Mouse (Mus musculus): ENCODE measurements around the gene Aldh9a1.
A peak's percentile ranks its signal among the peaks of the same experiment; 100 is the strongest.
"Not testable (repeated sequence)": the region's sequence is repeated elsewhere in the genome, so short reads cannot be mapped to it uniquely, and the experiment has no call there.

Gene Aldh9a1

DNA sequence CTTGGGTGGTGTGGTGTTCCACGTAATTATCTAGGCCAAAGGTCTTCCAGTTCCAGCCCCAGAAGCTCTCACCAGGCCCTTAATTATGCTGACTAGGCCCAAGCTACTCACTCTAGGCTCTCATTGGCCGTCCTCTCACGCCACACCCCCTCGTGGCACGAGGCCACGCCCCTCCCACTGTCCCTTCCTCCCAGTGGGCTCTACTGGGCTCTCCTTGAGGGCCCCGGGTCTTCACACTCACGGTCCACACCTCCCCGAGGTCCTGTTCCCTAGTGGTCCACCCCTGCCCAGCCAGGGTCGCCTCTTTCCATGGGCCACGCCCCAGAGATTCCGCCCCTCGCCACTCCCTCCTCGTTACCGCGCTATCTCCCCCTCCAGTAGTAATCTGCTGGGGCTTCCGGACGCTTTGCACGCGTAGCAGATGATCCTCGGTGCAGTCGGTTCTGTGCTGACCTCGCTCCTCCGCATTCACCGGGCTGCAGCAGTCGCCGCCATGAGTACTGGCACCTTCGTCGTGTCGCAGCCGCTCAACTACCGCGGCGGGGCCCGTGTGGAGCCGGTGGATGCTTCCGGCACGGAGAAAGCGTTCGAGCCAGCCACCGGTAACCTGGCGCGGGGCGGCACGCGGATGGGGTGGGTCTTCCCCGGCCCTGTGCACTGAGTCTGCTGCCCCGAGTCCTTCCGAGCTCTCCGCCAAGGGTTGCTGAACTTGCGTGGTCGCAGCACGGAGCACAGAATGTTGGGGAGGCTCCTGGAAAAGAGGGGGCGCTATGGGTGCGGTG lies at the start of gene Aldh9a1:
Gene Aldh9a1 (plus strand): TSS at position 177 of the 782 bp plus-strand sequence.
- peak; percentile 75 for DNase-seq (ENCODE audit: low read depth, low spot score)

DNA sequence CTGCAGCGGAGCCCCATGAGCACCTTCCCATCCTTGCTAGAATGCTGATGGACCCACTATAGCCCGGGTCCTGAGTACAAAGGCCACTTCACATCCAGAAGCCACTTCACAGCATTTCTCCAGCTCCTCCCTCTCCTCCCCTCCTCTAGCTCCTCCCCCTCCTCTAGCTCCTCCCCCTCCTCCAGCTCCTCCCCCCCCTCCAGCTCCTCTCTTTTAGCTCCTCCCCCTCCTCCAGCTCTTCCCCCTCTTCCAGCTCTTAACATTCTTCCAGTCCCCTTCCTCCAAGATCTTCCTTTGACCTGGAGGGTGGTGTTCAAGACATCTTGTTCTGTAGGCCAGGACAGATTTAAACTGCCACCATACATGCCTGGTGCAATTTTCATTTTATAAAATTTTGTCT lies 49.7 kb upstream of the Aldh9a1 start:
- DNase-seq (ENCODE audit: low read depth, low spot score): no peak

GRCm38 (mm10) chr1:167305501-167306137 lies 44.2 kb upstream of the Aldh9a1 start:
- no peak for DNase-seq (ENCODE audit: low read depth, low spot score)

DNA sequence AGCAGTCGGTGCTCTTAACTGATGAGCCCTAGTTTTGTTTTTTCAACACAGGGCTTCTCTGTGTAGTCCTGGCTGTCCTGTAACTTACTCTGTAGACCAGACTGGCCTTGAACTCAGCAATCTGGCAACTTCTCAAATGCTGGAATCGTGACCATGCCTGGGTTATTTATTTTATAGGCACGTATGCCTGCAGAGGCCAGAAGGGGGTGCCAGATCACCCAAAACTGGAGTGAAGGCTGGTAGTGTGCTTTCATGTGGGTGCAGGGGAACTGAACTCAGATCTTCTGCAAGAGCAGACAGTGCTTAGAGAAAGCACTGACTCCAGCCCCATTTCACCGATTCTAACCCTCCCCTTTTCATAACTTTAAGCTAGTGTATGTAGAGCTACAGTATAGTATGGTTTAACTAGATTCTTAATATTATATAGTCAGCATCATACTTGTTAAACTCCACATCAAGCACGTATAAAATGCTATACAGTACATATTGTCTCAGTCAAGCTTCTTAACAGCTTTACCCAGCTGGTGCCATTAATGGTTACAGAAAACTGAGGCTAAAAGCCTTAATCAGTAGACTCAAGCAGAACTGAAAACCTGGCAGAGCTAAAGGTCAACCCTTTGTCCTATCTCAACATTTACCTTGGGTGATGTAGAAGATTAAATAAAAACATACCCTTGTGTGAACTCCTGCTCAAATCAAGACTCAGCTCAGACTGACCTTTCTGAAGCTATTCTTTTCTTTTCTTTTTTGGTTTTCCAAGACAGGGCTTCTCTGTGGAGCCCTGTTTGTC lies 43.1 kb upstream of the Aldh9a1 start:
- no peak for DNase-seq (ENCODE audit: low read depth, low spot score)

DNA sequence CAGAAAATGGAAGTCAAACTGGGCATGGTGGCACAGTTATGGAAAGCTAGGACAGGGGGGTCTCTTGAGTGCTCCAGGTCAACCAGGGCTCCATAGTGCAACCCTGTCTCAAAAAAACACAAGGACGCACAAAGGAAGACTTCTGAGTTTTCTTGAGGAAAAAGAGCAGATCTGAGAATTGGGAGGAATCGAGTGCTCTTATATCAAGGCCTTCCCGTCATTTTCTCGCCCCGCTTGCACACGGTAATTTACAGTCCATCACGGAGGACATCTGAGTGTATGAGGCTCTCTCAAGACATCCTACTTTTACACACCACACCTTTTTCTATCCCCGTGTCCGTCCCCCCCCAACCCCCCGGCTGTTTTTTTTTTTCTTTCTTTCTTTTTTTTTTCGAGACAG lies 42.1 kb upstream of the Aldh9a1 start:
- no peak for DNase-seq (ENCODE audit: low read depth, low spot score)

- peak; percentile 89 for DNase-seq (ENCODE audit: low read depth, low spot score)
Observed at GRCm38 (mm10) chr1:167308261-167309054, 41.3 kb upstream of the Aldh9a1 start, which contains the start of gene Tmco1. Gene Tmco1, plus strand, starts transcription at chr1:167308378.

DNA sequence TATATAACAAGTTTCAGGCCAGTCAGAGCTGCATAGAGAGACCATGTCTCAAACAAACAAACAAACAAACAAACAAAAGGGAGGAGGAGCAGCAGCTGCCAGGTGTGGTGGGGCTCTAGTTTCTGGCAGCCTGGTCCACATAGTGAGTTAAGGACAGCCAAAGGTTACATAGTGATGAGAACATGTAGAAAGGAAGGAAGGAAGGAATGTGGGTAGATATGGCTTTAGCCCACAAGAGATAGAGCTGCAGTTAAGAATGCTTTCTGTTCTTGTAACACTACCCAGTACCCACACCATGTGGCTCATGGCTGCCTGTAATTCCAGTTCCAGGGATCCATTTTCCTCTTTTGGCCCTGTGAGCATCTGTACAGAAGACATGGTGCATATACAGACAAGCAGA lies 37.4 kb upstream of the Aldh9a1 start:
- DNase-seq (ENCODE audit: low read depth, low spot score): no peak

DNA sequence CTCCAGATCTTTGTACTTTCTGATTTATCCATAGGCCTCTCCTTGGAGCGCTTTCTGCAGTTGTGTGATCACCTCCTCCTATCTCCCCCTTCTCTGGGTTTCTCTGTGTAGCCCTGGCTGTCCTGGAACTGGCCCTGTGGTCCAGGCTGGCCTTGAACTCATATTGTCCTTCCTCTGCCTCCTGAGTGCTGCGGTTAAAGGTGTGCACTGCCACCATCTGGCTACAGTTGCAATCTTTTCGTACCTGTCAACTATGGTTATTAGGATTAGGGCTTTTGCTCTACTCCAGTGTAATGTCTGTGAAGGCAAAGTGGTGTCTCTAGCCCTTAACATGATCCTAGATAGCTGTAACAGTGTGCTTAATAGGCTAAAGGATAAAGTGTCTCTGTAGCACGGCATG lies 36.6 kb upstream of the Aldh9a1 start:
- no peak for DNase-seq (ENCODE audit: low read depth, low spot score)

DNA sequence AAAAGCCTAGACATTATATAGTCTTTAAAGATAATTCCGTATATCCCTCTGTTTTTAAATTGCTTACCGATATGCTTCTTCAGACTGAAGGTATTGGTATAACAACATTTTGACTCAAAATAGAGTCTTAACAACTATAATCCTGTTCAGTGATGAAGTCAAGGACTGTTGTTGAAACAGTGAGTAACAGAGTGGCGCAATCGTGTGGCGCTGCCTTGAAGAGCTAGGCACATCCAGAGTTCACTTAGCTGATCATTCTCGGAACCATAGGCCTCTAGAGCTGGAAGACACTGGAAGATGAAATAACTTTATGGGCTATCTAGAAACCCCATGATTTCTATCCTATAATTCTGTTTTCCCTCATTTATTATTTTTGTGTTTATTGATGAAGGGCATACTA lies 28.1 kb upstream of the Aldh9a1 start:
- DNase-seq (ENCODE audit: low read depth, low spot score): no peak

GRCm38 (mm10) chr1:167328776-167329175 lies 21.0 kb upstream of the Aldh9a1 start:
- no peak for DNase-seq (ENCODE audit: low read depth, low spot score)

DNA sequence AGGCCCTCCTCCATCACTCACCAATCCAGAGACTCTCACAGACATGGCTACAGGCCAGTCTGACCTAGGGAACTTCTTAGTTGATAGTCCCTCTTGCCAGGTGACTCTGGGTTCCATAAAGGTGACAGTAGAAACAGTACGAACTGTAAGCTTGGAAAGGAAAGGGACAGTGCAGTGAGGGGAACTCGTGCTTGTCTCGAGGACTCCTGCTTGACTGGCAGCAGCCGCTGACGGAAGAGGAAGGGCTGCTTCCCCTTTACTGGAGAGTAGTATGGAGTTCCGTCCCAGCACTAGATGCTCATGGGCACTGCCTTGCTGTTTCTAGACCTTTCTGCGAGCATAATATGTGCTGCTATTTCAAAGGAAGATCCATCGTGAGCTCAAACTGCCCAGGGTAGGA lies 18.7 kb upstream of the Aldh9a1 start:
- no peak for DNase-seq (ENCODE audit: low read depth, low spot score)

- no peak for DNase-seq (ENCODE audit: low read depth, low spot score)
Observed at GRCm38 (mm10) chr1:167336398-167336797, 13.4 kb upstream of the Aldh9a1 start.

DNA sequence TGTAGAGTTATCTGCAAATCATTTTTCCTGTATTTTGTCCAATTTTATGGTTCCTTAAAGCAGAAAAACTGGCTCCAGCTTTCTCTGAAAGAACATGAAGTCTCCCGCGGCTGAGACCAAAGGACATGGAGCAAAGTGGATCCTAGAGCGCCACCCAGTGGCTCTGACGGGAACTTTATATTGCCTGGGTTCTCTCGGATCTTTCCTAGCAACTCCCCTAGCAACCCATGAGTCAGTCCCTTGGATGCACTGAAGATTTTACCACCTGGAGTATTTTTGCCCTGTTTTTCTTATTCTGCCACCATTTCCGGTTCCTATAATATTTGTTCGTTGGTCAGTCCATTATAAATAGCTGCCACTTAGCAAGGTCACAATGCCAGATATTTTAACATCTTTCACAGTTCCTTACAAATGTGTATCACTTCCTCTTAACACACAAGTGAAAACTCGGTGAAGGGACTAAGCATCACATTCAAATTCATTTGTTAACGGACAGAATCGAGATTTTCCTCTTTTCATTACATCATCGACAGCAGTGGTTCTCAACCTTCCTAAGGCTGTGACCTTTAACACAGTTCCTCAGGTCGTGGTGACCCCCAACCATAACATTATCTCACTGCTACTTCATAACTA lies 12.2 kb upstream of the Aldh9a1 start:
- peak; percentile 58 for DNase-seq (ENCODE audit: low read depth, low spot score)

GRCm38 (mm10) chr1:167339177-167339781 lies 10.5 kb upstream of the Aldh9a1 start:
- no peak for DNase-seq (ENCODE audit: low read depth, low spot score)

GRCm38 (mm10) chr1:167340111-167340787 lies 9.5 kb upstream of the Aldh9a1 start:
- DNase-seq (ENCODE audit: low read depth, low spot score): no peak

DNA sequence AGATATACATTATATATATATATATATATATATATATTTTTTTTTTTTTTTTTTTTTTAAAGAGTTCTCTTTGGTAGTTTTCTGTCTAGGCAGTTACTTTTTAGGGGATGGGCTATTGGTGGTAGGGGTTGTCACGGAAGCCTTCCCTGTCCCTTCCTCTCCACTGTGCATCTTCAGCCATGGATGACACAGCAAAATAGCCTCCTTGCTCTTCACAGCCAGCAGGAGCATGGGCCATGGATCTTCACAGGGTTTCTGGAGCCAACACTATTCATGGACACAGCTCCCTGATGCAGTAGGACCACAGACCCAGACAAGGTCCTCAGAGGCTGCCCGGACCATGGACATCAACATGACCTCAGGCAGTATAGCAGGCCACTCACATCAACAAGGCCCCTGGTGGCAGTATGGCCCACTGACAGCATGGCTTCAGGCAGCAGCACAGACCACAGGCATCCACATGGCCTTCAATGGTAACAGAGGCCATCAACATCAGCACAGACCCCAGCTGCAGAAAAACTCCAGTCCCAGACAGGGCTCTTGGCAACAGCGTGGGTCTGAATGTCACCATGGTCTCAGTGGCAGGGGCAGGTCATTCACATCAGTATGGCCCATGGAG lies 8.8 kb upstream of the Aldh9a1 start:
- no peak for DNase-seq (ENCODE audit: low read depth, low spot score)

DNA sequence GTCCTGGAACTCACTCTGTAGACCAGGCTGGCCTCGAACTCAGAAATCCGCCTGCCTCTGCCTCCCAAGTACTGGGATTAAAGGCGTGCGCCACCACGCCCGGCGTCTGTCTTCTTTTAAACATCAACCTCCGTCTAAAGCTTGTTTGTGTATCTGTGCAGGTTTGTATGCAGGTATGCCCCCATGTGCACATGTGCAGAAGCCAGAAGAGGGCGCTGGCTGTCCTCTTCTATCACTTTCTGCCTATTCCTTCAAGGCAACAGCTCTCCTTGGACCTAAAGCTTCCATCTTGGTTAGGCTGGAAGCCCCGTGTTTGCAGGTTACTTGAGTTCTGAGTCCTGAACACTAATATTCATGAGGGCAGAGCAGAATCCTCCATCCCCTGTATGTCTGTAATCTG lies 7.0 kb upstream of the Aldh9a1 start:
- DNase-seq (ENCODE audit: low read depth, low spot score): no peak

- not testable (repeated sequence) for DNase-seq (ENCODE audit: low read depth, low spot score)
Observed at GRCm38 (mm10) chr1:167345994-167346520, 3.7 kb upstream of the Aldh9a1 start.

DNA sequence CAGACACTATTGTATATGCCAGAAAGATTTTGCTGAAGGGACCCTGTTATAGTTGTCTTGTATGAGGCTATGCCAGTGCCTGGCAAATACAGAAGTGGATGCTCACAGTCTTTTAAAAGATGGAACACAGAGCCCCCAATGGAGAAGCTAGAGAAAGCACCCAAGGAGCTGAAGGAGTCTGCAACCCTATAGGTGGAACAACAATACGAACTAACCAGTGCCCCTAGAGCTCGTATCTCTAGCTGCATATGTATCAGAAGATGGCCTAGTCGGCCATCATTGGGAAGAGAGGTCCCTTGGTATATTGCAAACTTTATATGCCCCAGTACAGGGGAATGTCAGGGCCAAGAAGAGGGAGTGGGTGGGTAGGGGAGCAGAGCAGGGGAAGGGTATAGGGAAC lies 585 bp upstream of the Aldh9a1 start:
- not testable (repeated sequence) for DNase-seq (ENCODE audit: low read depth, low spot score)
